Mouse (Mus musculus): Measurements from ENCODE around the gene Kptn.

Kptn gene

GRCm38 (mm10) chr7:16161302-16161701 is 41.6 kb downstream of the Kptn start:
- no peak for DNase-seq (ENCODE audit: low read depth)

GRCm38 (mm10) chr7:16162036-16162435 is 42.3 kb downstream of the Kptn start:
- no peak for DNase-seq (ENCODE audit: low read depth)

- DNase-seq (ENCODE audit: low read depth): no peak
Observed at GRCm38 (mm10) chr7:16172141-16172581, 52.5 kb downstream of the Kptn start.

GRCm38 (mm10) chr7:16172586-16173140 is 53.0 kb downstream of the Kptn start:
- DNase-seq (ENCODE audit: low read depth): no peak

GRCm38 (mm10) chr7:16173146-16173545 is 53.5 kb downstream of the Kptn start:
- DNase-seq (ENCODE audit: low read depth): no peak

DNA sequence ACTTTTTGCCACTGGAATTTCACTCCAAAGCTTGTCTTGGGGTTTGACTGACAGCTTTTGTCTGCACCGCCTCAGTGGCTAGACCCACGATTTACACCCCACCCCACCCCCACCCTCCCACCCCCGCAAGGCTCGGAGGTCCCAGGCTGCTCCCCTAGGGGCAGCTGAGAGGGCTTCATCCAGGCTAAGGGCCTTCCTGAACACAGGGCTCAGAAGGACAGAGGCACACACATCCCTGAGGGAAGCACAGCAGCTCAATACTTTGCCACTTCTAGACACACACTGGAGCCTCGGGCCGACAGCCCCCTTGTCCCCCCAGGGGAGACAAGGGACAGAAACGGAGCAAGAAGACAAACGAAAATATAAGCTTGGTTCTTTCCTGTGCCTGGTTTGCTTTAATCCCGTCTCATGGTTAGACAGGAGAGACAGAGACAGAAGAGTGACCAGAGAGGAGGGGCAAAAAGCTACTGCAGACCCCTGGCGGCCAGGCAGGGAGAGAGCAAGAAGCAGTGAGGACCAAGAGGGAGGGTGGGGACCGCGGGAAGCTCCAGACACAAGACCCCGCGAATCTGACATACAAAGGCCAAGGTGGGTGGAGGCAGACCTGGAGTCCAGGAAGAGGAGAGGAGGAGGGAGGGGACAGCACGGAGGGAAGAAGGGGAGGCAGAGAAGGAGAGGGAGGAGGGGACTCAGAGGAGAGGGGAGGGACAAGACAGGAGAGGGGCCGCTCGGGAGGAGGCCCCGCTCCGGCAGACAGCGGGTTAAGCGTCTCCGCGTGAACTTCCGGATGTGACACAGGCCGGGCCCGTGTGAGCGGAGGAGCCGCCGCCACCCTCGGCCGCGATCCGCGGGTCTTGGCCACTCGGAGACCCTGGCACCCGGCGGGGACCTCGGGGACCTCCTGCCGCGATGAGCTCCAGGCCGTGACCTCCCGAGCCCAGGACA is 55.2 kb downstream of the Kptn start, which contains the start of gene Meis3:
Gene Meis3 (plus strand): TSS at position 494 of the 945 bp plus-strand sequence.
- no peak for DNase-seq (ENCODE audit: low read depth)

DNA sequence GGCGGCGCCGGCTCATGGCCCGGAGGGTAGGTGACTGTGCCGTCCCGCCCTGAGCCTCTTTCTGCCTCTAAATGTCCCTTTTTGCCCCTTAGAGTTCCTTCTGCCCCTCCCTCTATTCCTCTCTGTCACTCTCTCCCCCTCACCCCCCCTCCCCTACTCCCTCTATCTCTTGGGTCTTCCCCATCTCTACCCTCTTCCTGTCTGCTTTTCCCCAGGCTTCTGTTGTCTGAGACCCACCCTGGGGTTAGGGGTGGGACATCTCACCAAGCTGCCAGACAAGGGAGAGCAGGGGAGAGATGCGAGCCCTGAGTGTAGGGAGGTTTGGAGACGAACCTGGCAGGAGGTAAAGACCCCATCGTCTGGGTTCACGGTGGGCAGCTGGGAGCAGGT is 55.8 kb downstream of the Kptn start:
- DNase-seq (ENCODE audit: low read depth): no peak
